Mouse (Mus musculus) cortical plate, adult 2 months (tissue): ENCODE results near the gene Fam83e. TPM values are rescaled to one million over a fixed set of nuclear protein-coding genes. Genes with fewer than 3 reads are reported as not detected.

Source experiments
- H3K27ac ChIP-seq: fragments of 200-500 bp; 2 replicates; pipeline ENCODE4 v1.5.1; 2012; ENCODE audit warnings: low read length, control low read depth, inconsistent platforms; ENCODE audit not compliant: insufficient read depth
- H3K4me1 ChIP-seq: fragments of 200-500 bp; 2 replicates; pipeline ENCODE4 v1.6.1; 2011; ENCODE audit warnings: low read length; ENCODE audit not compliant: control insufficient read depth, insufficient read depth
- H3K4me3 ChIP-seq: fragments of 200-500 bp; 2 replicates; pipeline ENCODE4 v1.5.1; 2011; ENCODE audit warnings: mild to moderate bottlenecking, low read length, control low read depth; ENCODE audit not compliant: insufficient read depth
- CTCF ChIP-seq: fragments of 200-500 bp; IDR thresholded peaks from 2 replicates; pipeline ENCODE4 v1.5.1; 2011; ENCODE audit warnings: mild to moderate bottlenecking, control low read depth, low read length; ENCODE audit not compliant: insufficient read depth; ENCODE audit errors: extremely low read depth
- POLR2A ChIP-seq: fragments of 200-500 bp; IDR thresholded peaks from 2 replicates; pipeline ENCODE4 v1.6.1; 2011; ENCODE audit warnings: mild to moderate bottlenecking, low read length, control low read depth; ENCODE audit not compliant: insufficient read depth; ENCODE audit errors: extremely low read depth
- polyA plus RNA-seq: library from polyadenylated mRNA; depleted of rRNA; stranded (reverse); fragments of >200 nt; gene quantifications from 2 replicates; pipeline ENCODE4 v1.2.3, GENCODE M21; 2012

The Fam83e gene
- polyA plus RNA-seq, 1 experiment: 0.19 TPM

GRCm38 (mm10) chr7:45747450-45747849 lies 26.4 kb downstream of the Fam83e start:
- no peak overlapping the region for H3K4me3 ChIP-seq
- no peak for TF ChIP-seq CTCF
- no peak for TF ChIP-seq POLR2A
- no peak overlapping the region for H3K27ac ChIP-seq

GRCm38 (mm10) chr7:45748110-45748509 lies 27.1 kb downstream of the Fam83e start:
- Histone ChIP-seq H3K4me1 (peaks cover 4% of the 10 kb centered on the region; the same call in 1 of the 2 replicates), H3K27ac (no peak overlapping the region), H3K4me3 (no peak overlapping the region)
- TF ChIP-seq CTCF (no peak), POLR2A (no peak)

More at GRCm38 (mm10) chr7:45747450-45747849, 26.4 kb downstream of the Fam83e start:
- H3K4me1 ChIP-seq: peaks cover 4% of the 10 kb centered on the region; the same call in 1 of the 2 replicates

DNA sequence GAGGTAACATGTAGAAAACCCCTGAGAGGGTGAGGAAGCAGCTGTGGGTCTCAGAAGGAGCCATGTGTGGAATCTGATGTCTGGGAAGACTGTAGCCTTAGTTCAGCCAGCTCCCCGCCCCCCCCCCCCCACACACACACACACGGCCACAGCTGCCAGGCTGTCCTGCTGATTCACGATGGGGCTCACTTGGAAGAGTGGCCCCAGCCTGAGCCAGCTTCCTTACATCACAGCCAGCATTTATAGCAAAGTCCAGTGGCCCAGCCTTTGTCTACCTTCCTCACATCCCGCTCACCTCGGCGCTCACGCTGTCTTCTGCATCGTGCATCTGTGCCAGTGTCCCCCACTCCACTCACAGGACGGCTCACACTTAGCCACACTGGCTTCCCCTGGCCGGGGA lies 28.4 kb downstream of the Fam83e start:
- H3K27ac ChIP-seq: no peak overlapping the region
- TF ChIP-seq POLR2A: no peak
- TF ChIP-seq CTCF: no peak
- H3K4me3 ChIP-seq: no peak overlapping the region
- peaks cover 4% of the 10 kb centered on the region; the same call in 1 of the 2 replicates for H3K4me1 ChIP-seq

DNA sequence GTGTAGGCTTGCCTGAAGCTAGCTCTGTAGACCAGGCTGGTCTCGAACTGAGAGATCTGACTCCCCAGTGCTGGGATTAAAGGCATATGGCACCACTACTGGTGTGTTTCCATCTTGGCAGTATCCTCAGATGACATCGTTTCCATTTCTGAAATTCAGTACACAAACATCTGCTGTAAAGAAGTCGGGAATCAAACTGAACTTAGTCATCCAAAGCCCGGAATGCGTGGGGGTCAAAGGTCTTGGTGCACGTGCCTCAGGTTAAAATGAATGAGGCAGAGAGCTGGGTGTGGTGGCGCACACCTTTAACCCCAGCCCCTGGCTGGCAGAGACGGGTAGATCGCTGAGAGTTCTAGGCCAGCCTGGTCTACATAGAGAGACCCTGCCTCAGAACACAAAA lies 29.1 kb downstream of the Fam83e start:
- Histone ChIP-seq H3K27ac (no peak overlapping the region), H3K4me3 (no peak overlapping the region), H3K4me1 (peaks cover 4% of the 10 kb centered on the region; the same call in 1 of the 2 replicates)
- TF ChIP-seq POLR2A (no peak), CTCF (no peak)

- no peaks in the 10 kb centered on the region for H3K4me1 ChIP-seq
- TF ChIP-seq POLR2A (no peak), CTCF (no peak)
- H3K27ac ChIP-seq: no peak overlapping the region
- H3K4me3 ChIP-seq: no peak overlapping the region
These were observed 34.7 kb downstream of the Fam83e start for GRCm38 (mm10) chr7:45755703-45756102.

GRCm38 (mm10) chr7:45759400-45759799 lies 38.4 kb downstream of the Fam83e start:
- TF ChIP-seq CTCF (no peak), POLR2A (no peak)
- H3K4me3 ChIP-seq: no peak overlapping the region
- H3K4me1 ChIP-seq: no peaks in the 10 kb centered on the region
- H3K27ac ChIP-seq: no peak overlapping the region

DNA sequence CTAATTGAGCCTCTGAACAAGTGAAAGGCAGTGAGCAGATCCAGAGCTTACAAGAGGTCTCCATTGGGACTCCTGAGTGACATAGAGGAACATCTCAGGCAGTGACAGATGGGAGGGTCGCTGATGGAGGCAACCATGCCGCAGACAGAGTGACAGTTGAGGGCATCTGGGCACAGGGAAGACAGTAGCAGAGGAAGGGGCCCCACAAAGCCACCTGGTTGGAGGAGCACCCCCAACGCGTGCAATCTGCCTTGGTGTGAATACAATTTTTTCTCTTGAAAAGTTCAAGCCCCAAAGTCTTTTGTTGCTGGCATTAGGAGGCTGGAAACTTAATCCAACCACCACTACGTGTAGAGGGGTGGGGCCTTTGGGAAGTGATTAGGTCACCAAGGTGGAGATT lies 39.1 kb downstream of the Fam83e start:
- H3K4me1 ChIP-seq: no peaks in the 10 kb centered on the region
- H3K27ac ChIP-seq: no peak overlapping the region
- H3K4me3 ChIP-seq: no peak overlapping the region
- TF ChIP-seq POLR2A: no peak
- TF ChIP-seq CTCF: no peak

- Histone ChIP-seq H3K27ac (no peak overlapping the region), H3K4me3 (no peak overlapping the region), H3K4me1 (no peaks in the 10 kb centered on the region)
- TF ChIP-seq POLR2A (no peak), CTCF (no peak)
These were observed 45.0 kb downstream of the Fam83e start for GRCm38 (mm10) chr7:45765995-45766394.

DNA sequence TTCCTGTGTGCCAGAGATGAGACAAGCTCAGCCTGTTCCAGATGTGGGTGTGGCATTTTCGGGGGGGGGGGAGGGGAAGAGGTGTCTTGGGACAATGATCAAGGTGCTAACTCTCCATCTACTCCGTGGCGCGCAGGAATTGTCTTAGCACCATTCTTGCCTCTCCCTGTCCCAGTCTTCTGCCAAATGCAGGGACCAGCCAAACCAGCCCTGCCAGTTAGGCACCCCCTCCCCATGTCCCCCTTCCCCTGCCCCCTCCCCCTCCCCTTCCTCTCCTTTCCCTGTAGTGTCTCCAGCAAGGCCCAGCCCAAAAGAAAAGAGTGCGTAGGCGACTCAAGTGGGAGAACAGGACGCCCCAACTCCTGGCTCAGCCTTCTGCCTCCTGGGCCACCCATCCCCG lies 45.8 kb downstream of the Fam83e start:
- TF ChIP-seq POLR2A (no peak), CTCF (no peak)
- H3K27ac ChIP-seq: no peak overlapping the region
- H3K4me3 ChIP-seq: no peak overlapping the region
- H3K4me1 ChIP-seq: no peaks in the 10 kb centered on the region

DNA sequence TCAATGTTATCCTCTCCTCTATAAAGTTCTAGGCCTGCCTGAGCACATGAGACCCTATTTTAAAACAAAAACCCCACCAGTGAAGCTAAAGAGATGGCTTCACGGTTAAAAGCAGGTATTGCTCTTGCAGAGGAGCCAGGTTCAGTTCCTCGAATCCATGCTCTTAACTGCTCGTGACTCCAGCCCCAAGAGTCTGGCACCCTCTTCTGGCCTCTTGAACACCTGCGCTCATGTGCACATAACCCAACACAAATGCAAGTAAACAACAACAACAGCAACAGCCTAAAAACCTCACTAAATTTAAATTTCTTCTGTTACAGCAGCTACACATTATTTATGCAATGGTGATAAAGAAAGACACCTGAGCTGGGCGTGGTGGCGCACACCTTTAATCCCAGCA lies 46.5 kb downstream of the Fam83e start:
- TF ChIP-seq POLR2A (no peak), CTCF (no peak)
- no peak overlapping the region for H3K27ac ChIP-seq
- H3K4me1 ChIP-seq: no peaks in the 10 kb centered on the region
- H3K4me3 ChIP-seq: no peak overlapping the region
